Mouse (Mus musculus) hindbrain, embryonic 14.5 days (tissue): ENCODE results near the gene Apbb1. TPM values are rescaled to one million over a fixed set of nuclear protein-coding genes. Genes with fewer than 3 reads are reported as not detected.

Source experiments
- ATAC-seq: fragments of 200-750 bp; cut with Nextera tagmentation; 2 replicates; pipeline ENCODE4 v1.8.0; 2017; ENCODE audit warnings: moderate number of reproducible peaks, mild to moderate bottlenecking, moderate TSS enrichment, moderate library complexity; ENCODE audit not compliant: low FRiP score
- DNase-seq: peaks from one replicate; pipeline ENCODE4 v3.0.0-alpha.2; 2015; ENCODE audit warnings: low spot score
- H3K27ac ChIP-seq: fragments of 300-500 bp; sonication (generic); 2 replicates; pipeline ENCODE4 v1.5.1; 2014; ENCODE audit warnings: mild to moderate bottlenecking, moderate library complexity
- H3K27me3 ChIP-seq: fragments of 300-500 bp; sonication (generic); 2 replicates; pipeline ENCODE4 v1.6.1; 2014; ENCODE audit warnings: mild to moderate bottlenecking, low read length, mixed read lengths; ENCODE audit not compliant: control insufficient read depth, insufficient read depth
- H3K36me3 ChIP-seq: fragments of 300-500 bp; sonication (generic); replicated peaks from 2 replicates; pipeline ENCODE4 v1.6.1; 2014; ENCODE audit not compliant: control insufficient read depth, insufficient read depth
- H3K4me1 ChIP-seq: fragments of 300-500 bp; sonication (generic); replicated peaks from 2 replicates; pipeline ENCODE4 v1.6.1; 2014; ENCODE audit warnings: antibody characterized with exemption, low read length, mixed read lengths; ENCODE audit not compliant: control insufficient read depth, insufficient read depth
- H3K4me2 ChIP-seq: fragments of 300-500 bp; sonication (generic); replicated peaks from 2 replicates; pipeline ENCODE4 v1.6.1; 2014; ENCODE audit warnings: mild to moderate bottlenecking, moderate library complexity
- H3K4me3 ChIP-seq: fragments of 300-500 bp; sonication (generic); replicated peaks from 2 replicates; pipeline ENCODE4 v1.5.1; 2014; ENCODE audit warnings: mild to moderate bottlenecking, low read length
- H3K9ac ChIP-seq: fragments of 300-500 bp; sonication (generic); 2 replicates; pipeline ENCODE4 v1.6.1; 2014
- H3K9me3 ChIP-seq: fragments of 300-500 bp; sonication (generic); 2 replicates; pipeline ENCODE4 v1.6.1; 2016; ENCODE audit warnings: low read length; ENCODE audit not compliant: control insufficient read depth
- WGBS: fragments of 180-500 bp; shearing (Covaris S2); extraction: QIAGEN DNeasy Blood & Tissue Kit; methylation state at CpG from one replicate; pipeline ENCODE4 v1.1.7; 2014; 5-methylcytosine and 5-hydroxymethylcytosine counted together
- polyA plus RNA-seq: library from polyadenylated mRNA; unstranded; fragments of >200 nt; fragmentation: Nextera tagmentation; extraction: Ambion mirVana; gene quantifications from 2 replicates; pipeline ENCODE4 v1.2.1, GENCODE M21; 2014

Gene Apbb1
- polyA plus RNA-seq, 1 experiment from 2014 or later, result 224 TPM

- H3K4me2 ChIP-seq, result no peak overlapping the region
- H3K36me3 ChIP-seq, result peaks cover 98% of the 10 kb centered on the region
- DNase-seq (no peak), ATAC-seq (no peak)
- H3K9ac ChIP-seq, result no peak overlapping the region
- no peak overlapping the region for H3K4me3 ChIP-seq
- H3K4me1 ChIP-seq, result no peaks in the 10 kb centered on the region
- WGBS, result 96% methylated on average over 1 of the region's 1 CpGs
- H3K27me3 ChIP-seq, result no peaks in the 10 kb centered on the region
- H3K9me3 ChIP-seq, result no peaks in the 10 kb centered on the region
- no peak overlapping the region for H3K27ac ChIP-seq
Observed at GRCm38 (mm10) chr7:105614400-105614799, 32.9 kb upstream of the Apbb1 start.

- ATAC-seq (no peak), DNase-seq (no peak)
- 96% methylated on average over 1 of the region's 1 CpGs for WGBS
- Histone ChIP-seq H3K27ac (no peak overlapping the region), H3K27me3 (no peaks in the 10 kb centered on the region), H3K36me3 (peaks cover 71% of the 10 kb centered on the region), H3K4me2 (no peak overlapping the region), H3K4me3 (no peak overlapping the region), H3K9ac (no peak overlapping the region), H3K4me1 (no peaks in the 10 kb centered on the region), H3K9me3 (no peaks in the 10 kb centered on the region)
Observed at GRCm38 (mm10) chr7:105611767-105612166, 30.3 kb upstream of the Apbb1 start.

- 91% methylated on average over 3 of the region's 3 CpGs for WGBS
- Histone ChIP-seq H3K9me3 (no peaks in the 10 kb centered on the region), H3K4me3 (no peak overlapping the region), H3K4me1 (no peaks in the 10 kb centered on the region), H3K4me2 (no peak overlapping the region), H3K27ac (no peak overlapping the region), H3K9ac (no peak overlapping the region), H3K27me3 (no peaks in the 10 kb centered on the region), H3K36me3 (peaks cover 38% of the 10 kb centered on the region)
- DNase-seq (no peak), ATAC-seq (no peak)
Observed at GRCm38 (mm10) chr7:105608467-105608866, 27.0 kb upstream of the Apbb1 start.

GRCm38 (mm10) chr7:105602860-105603623, 21.6 kb upstream of the Apbb1 start:
- peak; percentile 46; the same call in 1 of the 2 replicates for ATAC-seq

GRCm38 (mm10) chr7:105590097-105590496, 8.6 kb upstream of the Apbb1 start:
- no peak overlapping the region for H3K4me2 ChIP-seq
- H3K27me3 ChIP-seq, result no peaks in the 10 kb centered on the region
- no peak for ATAC-seq
- no peak overlapping the region for H3K9ac ChIP-seq
- WGBS, result 25% methylated on average over 7 of the region's 7 CpGs
- H3K36me3 ChIP-seq, result no peaks in the 10 kb centered on the region
- no peaks in the 10 kb centered on the region for H3K4me1 ChIP-seq
- no peak overlapping the region for H3K27ac ChIP-seq
- H3K4me3 ChIP-seq, result no peak overlapping the region
- H3K9me3 ChIP-seq, result no peaks in the 10 kb centered on the region
- DNase-seq, result no peak

More at GRCm38 (mm10) chr7:105602860-105603623, 21.6 kb upstream of the Apbb1 start:
- no peaks in the 10 kb centered on the region for H3K27me3 ChIP-seq
- H3K4me1 ChIP-seq, result no peaks in the 10 kb centered on the region
- no peaks in the 10 kb centered on the region for H3K9me3 ChIP-seq
- H3K27ac ChIP-seq, result no peak overlapping the region
- peak; percentile 61 for DNase-seq
- no peak overlapping the region for H3K4me2 ChIP-seq
- 35% methylated on average over 9 of the region's 9 CpGs for WGBS
- H3K4me3 ChIP-seq, result no peak overlapping the region
- H3K9ac ChIP-seq, result no peak overlapping the region
- H3K36me3 ChIP-seq, result no peaks in the 10 kb centered on the region

GRCm38 (mm10) chr7:105588325-105588912, 7.0 kb upstream of the Apbb1 start:
- no peaks in the 10 kb centered on the region for H3K4me1 ChIP-seq
- ATAC-seq (no peak), DNase-seq (no peak)
- H3K9me3 ChIP-seq, result no peaks in the 10 kb centered on the region
- no peak overlapping the region for H3K9ac ChIP-seq
- no peak overlapping the region for H3K27ac ChIP-seq
- H3K4me3 ChIP-seq, result no peak overlapping the region
- no peak overlapping the region for H3K4me2 ChIP-seq
- H3K36me3 ChIP-seq, result no peaks in the 10 kb centered on the region
- WGBS, result 81% methylated on average over 9 of the region's 9 CpGs
- H3K27me3 ChIP-seq, result no peaks in the 10 kb centered on the region

- H3K4me1 ChIP-seq, result peaks cover 28% of the 10 kb centered on the region
- ATAC-seq (no peak), DNase-seq (no peak)
- peak overlapping the region; percentile 97 for H3K27ac ChIP-seq
- WGBS, result 65% methylated on average over 2 of the region's 2 CpGs
- H3K36me3 ChIP-seq, result no peaks in the 10 kb centered on the region
- peak overlapping the region; percentile 84 for H3K4me2 ChIP-seq
- H3K27me3 ChIP-seq, result no peaks in the 10 kb centered on the region
- no peaks in the 10 kb centered on the region for H3K9me3 ChIP-seq
- H3K9ac ChIP-seq, result peak overlapping the region; percentile 82
- peak overlapping the region; percentile 54 for H3K4me3 ChIP-seq
Observed at GRCm38 (mm10) chr7:105581959-105582358, 506 bp upstream of the Apbb1 start.

- H3K9ac ChIP-seq, result peak overlapping the region; percentile 82
- ATAC-seq (peak; percentile 62), DNase-seq (peak; percentile 64)
Observed at GRCm38 (mm10) chr7:105580627-105581089, 795 bp downstream of the Apbb1 start.

GRCm38 (mm10) chr7:105578481-105578880, 3.0 kb downstream of the Apbb1 start:
- H3K36me3 ChIP-seq, result peaks cover 10% of the 10 kb centered on the region
- H3K27ac ChIP-seq, result no peak overlapping the region
- H3K4me1 ChIP-seq, result peaks cover 35% of the 10 kb centered on the region
- no peaks in the 10 kb centered on the region for H3K27me3 ChIP-seq
- H3K9me3 ChIP-seq, result no peaks in the 10 kb centered on the region
- DNase-seq (no peak), ATAC-seq (no peak)
- peak overlapping the region; percentile 84; the same call in 1 of the 2 replicates for H3K4me2 ChIP-seq
- 83% methylated on average over 2 of the region's 2 CpGs for WGBS
- H3K9ac ChIP-seq, result no peak overlapping the region
- H3K4me3 ChIP-seq, result no peak overlapping the region

More at GRCm38 (mm10) chr7:105580627-105581089, 795 bp downstream of the Apbb1 start:
- WGBS, result 0% methylated on average over 14 of the region's 22 CpGs
- Histone ChIP-seq H3K27me3 (no peaks in the 10 kb centered on the region), H3K4me3 (peak overlapping the region; percentile 54), H3K9me3 (no peaks in the 10 kb centered on the region), H3K4me1 (peaks cover 28% of the 10 kb centered on the region), H3K36me3 (no peaks in the 10 kb centered on the region), H3K27ac (peak overlapping the region; percentile 97), H3K4me2 (peak overlapping the region; percentile 84)
